Mouse (Mus musculus) NIH3T3 (cell line): ENCODE results near the gene Tsfm.
"Not testable (repeated sequence)": the region's sequence is repeated elsewhere in the genome, so short reads cannot be mapped to it uniquely, and the experiment has no call there.

Experiments
- DNase-seq: peaks from one replicate; pipeline ENCODE4 v3.0.0-alpha.2; 2012; ENCODE audit warnings: low read depth

The Tsfm gene

DNA sequence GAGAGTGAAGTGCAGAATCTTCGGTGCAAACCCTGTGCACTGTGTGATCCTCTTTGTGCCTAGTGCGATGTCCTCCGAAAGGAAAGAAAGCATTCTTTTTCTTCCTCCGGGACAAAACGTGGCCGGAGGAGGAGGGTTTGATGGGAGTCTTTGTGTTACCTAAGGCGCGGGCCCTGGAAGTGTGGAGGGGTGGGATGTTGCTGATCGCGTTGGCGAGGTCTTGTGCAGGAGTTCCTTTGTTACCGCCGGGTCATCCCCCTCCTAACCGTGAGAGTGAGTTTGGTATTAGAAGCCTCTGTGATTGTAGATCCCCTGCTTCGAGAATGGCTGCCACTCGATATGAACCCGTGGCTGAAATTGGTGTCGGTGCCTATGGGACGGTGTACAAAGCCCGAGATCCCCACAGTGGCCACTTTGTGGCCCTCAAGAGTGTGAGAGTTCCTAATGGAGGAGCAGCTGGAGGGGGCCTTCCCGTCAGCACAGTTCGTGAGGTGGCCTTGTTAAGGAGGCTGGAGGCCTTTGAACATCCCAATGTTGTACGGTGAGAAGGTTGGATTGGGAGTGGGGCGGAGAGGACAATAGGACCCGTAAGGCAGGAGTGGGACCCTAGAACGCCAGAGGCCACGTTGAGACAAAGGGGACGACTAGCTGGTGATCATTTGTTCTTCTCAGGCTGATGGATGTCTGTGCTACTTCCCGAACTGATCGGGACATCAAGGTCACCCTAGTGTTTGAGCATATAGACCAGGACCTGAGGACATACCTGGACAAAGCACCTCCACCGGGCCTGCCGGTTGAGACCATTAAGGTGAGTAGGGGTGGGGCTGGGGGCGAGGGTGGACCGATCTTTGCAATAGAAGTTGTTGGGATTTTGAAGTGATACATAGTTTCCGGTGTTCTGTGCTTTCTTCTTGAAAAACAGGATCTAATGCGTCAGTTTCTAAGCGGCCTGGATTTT is 33.6 kb upstream of the Tsfm start:
- peak; percentile 53 for DNase-seq

- peak; percentile 99 for DNase-seq
These were observed 32.7 kb upstream of the Tsfm start, which contains the start of gene Cdk4 for GRCm38 (mm10) chr10:127063239-127063872. Gene Cdk4 (plus strand): TSS chr10:127063534.

DNA sequence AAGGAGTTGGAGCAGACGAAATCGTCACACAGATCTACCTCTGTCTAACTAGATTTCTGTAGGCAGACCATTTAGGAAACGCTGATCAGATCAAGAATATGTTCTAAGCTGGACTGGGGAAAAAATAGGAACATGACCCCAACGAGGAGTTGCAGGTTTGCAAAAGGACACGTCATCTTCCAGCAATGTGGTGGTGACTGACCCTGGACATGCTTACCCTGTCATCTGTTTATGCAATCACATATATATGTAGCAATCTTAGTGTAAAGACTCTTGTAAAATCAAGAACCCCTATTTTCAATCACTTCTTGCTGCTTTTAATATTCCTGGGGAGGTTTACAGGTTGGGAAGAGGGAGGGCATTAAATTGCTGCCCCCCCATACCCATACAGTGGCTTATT is 31.9 kb upstream of the Tsfm start:
- DNase-seq, result peak; percentile 73

DNA sequence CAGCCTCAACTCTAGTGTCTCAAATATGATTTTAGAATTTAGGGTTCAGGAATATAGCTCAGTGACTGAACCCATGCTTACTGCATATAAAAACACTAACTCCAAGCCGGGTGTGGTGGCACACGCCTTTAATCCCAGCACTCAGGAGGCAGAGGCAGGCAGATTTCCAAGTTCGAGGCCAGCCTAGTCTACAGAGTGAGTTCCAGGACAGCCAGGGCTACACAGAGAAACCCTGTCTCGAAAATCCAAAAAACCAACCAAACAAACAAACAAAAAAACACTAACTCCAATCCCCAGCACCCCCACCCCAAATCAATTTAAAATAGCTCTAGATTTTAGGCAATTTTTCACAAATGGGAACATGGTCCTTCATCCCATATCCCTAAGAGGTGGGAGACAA is 31.5 kb upstream of the Tsfm start:
- DNase-seq, result not testable (repeated sequence)

DNA sequence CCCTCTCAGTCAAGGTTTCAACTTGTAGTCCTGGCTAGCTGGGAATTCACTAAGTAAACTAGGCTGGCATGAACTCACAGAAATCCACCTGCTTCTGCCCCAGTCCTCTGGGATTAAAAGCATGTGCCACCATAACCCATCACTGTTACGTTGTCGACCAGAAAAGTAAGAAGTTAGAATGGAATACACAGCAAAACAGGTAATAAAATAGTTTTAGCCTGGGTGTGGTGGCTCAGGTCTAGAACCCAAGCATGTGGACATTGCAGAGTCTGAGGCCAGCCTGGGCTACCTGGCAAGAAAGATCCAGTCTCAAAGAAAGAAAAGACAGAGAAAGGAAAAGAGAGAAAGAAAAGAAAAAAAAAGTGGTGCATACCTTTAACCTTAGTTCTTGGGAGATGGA is 30.9 kb upstream of the Tsfm start:
- DNase-seq, result no peak

DNA sequence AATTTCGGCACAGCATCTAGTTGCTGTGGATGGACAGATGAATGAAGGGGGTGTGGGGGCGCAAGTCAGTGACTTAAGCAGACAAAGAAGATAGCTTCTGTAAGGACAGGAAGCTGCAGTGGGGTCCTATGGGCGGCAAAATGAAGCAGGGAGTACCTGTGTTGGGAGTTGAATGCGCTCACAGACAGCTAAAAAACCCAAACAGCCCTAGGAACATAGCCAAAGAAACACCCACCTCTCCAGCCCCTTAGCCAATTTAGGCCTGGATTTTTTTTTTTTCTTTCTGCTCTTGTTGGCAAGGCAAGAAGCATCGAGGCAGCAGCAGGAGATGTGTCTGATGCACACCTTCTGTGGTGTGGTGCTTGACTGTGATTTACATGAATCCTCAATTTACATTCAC is 30.4 kb upstream of the Tsfm start:
- DNase-seq, result no peak

DNA sequence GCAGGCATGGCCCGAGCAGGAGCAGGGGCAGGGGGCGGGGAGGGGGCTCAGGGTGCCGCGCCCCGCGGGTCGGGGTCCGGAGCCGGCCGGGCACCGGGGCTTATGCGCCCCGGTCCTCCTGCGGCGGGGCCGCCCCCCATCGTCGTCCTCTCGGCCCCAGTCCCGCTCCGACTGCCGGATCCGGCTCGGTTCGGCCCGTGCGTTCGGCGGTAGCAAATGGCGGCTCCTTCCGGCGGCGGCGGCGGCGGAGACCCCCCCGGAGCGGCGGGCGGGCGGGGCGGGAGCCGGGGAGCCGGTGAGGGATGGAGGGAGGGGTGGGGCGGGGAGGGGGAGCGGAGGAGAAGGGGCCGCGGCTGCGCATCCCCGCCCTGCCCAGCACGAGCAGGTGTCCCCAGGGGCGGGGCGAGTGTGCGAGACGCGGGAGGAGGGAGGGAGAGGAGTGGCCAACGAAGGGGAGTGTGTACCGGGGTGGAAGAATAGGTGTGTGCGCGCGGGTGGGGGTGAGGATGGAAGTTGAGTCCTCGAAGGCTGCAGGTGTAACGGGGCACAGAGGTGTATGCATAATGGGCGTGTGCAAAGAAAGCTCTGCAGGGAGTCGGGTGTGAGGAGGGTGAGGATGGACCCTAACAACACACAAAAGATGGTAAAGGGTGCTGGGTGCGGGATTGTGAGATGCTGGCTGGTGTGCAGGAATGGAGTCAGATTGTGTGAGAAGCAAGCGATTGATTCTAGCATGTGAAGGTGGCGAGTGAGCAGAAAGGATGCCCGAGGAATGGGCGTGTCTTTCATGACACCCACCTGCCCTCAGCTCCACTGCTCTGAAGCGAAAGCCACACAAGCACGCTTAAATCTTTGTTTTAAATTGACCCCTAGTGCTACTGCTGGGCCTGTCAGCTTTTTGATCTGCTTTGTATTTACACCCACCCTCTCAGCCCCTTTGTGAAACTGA is 29.6 kb upstream of the Tsfm start, which contains the start of gene March9:
Gene March9, minus strand, starts transcription at position 217 of the 949 bp plus-strand sequence.
- peak; percentile 70 for DNase-seq

- peak; percentile 35 for DNase-seq
These were observed 28.7 kb upstream of the Tsfm start for GRCm38 (mm10) chr10:127059174-127059967.

DNA sequence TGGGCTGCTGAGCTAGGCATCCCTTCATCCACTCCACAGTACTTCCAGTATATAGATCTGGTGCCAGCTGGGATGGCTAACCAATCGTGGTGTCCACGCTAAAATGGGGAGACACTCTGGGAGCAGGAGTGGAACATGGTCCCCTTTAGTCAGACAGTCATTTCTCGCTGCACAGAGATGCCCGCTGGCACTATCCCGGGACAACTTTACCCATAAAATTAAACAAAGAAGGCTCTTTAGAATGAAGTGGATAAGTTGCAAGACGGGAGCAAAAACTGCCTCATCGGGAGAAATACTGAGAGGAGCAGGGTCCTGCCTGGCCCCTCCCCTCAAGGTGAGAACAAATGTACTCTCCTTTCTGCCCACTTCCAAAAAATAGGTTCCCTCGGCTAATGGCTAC is 28.1 kb upstream of the Tsfm start:
- no peak for DNase-seq

GRCm38 (mm10) chr10:127058161-127058560 is 27.5 kb upstream of the Tsfm start:
- peak; percentile 86 for DNase-seq

DNA sequence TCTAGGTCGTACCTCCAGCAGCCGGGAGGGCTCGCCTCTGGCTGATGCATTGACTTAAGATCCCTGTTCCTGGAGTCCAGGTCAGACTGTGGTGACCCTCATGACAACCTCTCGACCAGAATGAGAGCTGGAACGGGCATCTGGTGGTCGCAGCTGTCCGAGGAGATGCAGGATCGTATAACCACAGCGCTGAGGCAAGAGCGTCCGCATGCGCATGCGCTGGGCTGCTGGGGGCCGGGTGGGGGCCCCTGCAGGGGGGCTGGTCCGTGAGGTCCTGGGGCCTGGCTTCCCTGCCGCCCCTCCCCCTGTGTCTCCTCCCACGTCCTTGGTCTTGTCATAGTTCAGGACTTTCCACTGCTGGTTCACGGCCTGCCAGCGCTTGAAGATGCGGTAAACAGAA is 25.9 kb upstream of the Tsfm start:
- no peak for DNase-seq

GRCm38 (mm10) chr10:127055406-127055805 is 24.8 kb upstream of the Tsfm start:
- DNase-seq, result no peak

DNA sequence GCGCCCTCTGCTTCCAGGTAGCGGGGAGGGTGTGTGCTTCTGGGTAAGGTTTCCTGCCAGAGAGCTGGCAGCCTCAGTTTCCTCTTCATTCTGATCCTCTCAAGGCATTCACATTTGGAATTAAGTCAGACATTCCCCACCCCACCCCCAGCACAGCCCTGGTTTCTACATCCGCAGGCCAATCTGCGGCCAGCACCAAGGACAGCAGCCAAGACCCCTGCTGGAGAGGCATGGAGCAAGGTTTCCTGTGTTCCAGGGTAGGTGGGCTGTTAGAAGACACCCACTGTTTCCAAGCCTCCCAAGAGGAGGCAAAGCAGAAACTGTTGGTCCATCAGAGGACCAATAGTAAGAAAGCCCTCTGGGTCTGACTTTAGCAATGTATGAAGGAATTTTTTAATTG is 24.0 kb upstream of the Tsfm start:
- DNase-seq, result peak; percentile 25

- no peak for DNase-seq
These were observed 19.5 kb upstream of the Tsfm start for GRCm38 (mm10) chr10:127050119-127050474.

DNA sequence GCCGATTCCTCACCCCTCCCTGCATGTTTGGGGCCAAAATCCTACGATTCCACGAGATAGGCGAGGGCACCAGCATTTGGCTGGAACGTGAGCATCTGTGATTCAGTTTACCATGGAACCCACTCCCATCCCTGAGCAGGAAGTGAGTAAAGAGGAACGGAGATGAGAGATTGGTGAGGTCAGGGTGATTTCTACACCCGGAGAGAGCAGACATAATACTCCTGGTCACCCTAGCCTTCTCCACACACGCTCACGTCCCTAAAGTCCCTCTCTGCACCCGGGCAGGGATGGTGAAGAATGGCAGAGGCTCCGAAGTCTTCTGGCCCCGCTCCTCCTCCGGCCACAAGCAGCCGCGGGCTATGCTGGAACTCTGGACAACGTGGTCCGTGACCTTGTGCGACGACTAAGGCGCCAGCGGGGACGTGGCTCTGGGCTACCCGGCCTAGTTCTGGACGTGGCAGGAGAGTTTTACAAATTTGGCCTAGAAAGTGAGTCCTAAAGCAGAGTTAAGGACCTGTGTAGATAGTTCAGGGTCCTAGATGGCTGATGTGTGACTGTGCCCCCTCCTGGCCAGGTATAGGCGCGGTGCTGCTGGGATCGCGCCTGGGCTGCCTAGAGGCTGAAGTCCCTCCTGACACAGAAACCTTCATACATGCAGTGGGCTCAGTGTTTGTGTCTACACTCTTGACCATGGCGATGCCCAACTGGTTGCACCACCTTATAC is 18.9 kb upstream of the Tsfm start:
- DNase-seq, result no peak

- DNase-seq, result no peak
These were observed 18.2 kb upstream of the Tsfm start for GRCm38 (mm10) chr10:127048608-127049394.

DNA sequence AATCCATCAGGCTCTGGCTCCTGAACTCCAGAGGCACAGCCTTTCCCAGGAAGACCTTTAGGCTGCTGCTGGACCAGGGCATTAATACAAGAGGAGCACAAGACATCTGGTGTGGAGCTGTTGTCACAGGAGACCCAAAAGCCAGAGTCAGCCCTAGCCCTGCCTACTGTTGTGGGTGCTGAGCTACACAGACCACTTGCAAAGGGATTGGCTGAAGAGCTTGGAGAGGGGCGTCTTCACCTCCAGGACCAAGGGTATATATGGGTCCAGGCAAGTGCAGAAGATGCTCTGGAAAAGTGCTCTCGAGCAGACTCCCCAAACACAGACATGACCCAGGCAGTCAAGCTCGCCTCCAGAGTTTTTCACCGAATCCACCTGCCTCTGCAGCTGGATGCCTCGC is 17.3 kb upstream of the Tsfm start, which contains the start of gene Cyp27b1:
Gene Cyp27b1, plus strand, starts transcription at position 297 of the 400 bp plus-strand sequence.
- no peak for DNase-seq

DNA sequence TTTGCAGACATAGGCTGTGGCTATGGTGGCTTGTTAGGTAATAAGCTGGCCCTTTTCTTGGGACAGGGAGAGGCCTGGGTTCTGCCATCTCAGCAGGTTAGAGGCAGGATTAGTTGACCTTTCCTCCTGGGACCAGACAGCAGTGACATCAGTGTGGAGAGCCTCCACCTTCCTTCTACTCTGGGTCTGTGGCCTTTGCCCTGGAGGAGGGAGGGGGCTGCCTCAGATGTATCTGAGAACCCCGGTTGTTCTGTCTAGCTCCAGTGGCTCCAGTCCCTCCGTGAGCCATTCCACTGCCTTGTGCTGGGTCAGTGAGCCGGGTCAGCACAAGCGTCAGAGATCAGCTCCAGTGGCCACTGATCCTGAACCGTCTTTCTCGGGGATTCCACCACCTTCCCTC is 12.5 kb upstream of the Tsfm start:
- no peak for DNase-seq

DNA sequence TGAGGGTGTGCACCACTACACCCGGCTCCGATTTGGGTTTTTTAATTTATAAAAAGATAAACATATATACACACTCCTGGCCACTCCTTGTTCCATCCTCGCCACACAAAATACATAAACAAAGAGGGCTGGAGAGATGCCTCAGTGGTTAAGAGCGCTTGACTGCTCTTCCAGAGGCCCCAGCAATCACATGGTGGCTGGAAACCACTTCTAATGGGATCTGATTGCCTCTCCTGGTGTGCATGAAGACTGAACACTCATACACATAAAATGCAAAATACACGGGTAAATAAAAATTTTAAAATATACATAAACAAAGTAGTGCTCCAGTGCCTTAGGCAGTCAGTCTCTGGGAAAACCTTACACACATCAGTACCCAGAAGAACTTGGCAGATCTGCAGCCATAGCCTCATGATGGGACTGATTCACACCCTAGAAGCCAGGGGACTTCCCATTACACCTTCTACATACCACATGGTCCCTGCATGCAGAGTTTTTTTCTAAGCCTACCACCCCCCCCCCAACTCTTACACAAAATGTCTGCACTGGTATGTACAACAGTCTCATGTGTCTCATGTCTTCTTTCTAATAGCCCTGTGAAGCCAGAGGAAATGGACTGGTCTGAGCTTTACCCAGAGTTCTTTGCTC is 12.0 kb upstream of the Tsfm start:
- DNase-seq, result peak; percentile 71
